Mouse (Mus musculus): Measurements from ENCODE around the gene Smurf1. TPM values are rescaled to one million over a fixed set of nuclear protein-coding genes. Genes with fewer than 3 reads are reported as not detected.

The Smurf1 gene
- 18.4 and 19.7 TPM in 2 replicates for polyA plus RNA-seq (2011; ENCODE audit: insufficient read depth, insufficient read length, low read depth, missing spikeins)

- Histone ChIP-seq H3K9me3 (replicated peaks; ENCODE audit: control insufficient read depth, insufficient read depth, low read length, poor library complexity, severe bottlenecking) (no peaks in the 10 kb centered on the region), H3K4me3 (ENCODE audit: low read depth, low read length) (peak within 1 kb of the TSS; percentile 86), H3K27ac (ENCODE audit: insufficient read depth, low read length) (no peak within 1 kb of the TSS; the same call in 1 of the 2 replicates), H3K36me3 (ENCODE audit: control insufficient read depth, insufficient read depth, low read length, poor library complexity, severe bottlenecking) (no peaks in the 10 kb centered on the region), H3K9ac (ENCODE audit: low read depth, poor library complexity, severe bottlenecking) (peak within 1 kb of the TSS; percentile 94), H3K4me1 (ENCODE audit: control insufficient read depth, insufficient read depth, low read length) (peaks cover 2% of the 10 kb centered on the region), H3K27me3 (ENCODE audit: control insufficient read depth, insufficient read depth, low read length, poor library complexity, severe bottlenecking) (no peaks in the 10 kb centered on the region)
- TF ChIP-seq CTCF (IDR thresholded peaks at IDR 0.05; ENCODE audit: low read depth, low read length) (no peak), POLR2A (IDR thresholded peaks at IDR 0.05; ENCODE audit: insufficient read depth, low read length) (peak; percentile 10), EP300 (IDR thresholded peaks at IDR 0.05; ENCODE audit: insufficient read depth, low read depth, low read length) (0 out of 2 replicates have a peak, but pooled peaks have one; percentile 39)
Observed at GRCm38 (mm10) chr5:144965639-144966351, at the start of gene Smurf1. Smurf1 (minus strand) TSS chr5:144965847.

- Histone ChIP-seq H3K36me3 (ENCODE audit: control insufficient read depth, insufficient read depth, low read length, poor library complexity, severe bottlenecking) (no peaks in the 10 kb centered on the region), H3K9ac (ENCODE audit: low read depth, poor library complexity, severe bottlenecking) (no peak overlapping the region), H3K27me3 (ENCODE audit: control insufficient read depth, insufficient read depth, low read length, poor library complexity, severe bottlenecking) (no peaks in the 10 kb centered on the region), H3K4me1 (ENCODE audit: control insufficient read depth, insufficient read depth, low read length) (no peaks in the 10 kb centered on the region), H3K9me3 (replicated peaks; ENCODE audit: control insufficient read depth, insufficient read depth, low read length, poor library complexity, severe bottlenecking) (no peaks in the 10 kb centered on the region), H3K27ac (ENCODE audit: insufficient read depth, low read length) (no peak overlapping the region), H3K4me3 (ENCODE audit: low read depth, low read length) (no peak overlapping the region)
- TF ChIP-seq EP300 (IDR thresholded peaks at IDR 0.05; ENCODE audit: insufficient read depth, low read depth, low read length) (no peak), CTCF (IDR thresholded peaks at IDR 0.05; ENCODE audit: low read depth, low read length) (no peak), POLR2A (IDR thresholded peaks at IDR 0.05; ENCODE audit: insufficient read depth, low read length) (no peak)
Observed at GRCm38 (mm10) chr5:145014278-145014677, 48.6 kb upstream of the Smurf1 start.

DNA sequence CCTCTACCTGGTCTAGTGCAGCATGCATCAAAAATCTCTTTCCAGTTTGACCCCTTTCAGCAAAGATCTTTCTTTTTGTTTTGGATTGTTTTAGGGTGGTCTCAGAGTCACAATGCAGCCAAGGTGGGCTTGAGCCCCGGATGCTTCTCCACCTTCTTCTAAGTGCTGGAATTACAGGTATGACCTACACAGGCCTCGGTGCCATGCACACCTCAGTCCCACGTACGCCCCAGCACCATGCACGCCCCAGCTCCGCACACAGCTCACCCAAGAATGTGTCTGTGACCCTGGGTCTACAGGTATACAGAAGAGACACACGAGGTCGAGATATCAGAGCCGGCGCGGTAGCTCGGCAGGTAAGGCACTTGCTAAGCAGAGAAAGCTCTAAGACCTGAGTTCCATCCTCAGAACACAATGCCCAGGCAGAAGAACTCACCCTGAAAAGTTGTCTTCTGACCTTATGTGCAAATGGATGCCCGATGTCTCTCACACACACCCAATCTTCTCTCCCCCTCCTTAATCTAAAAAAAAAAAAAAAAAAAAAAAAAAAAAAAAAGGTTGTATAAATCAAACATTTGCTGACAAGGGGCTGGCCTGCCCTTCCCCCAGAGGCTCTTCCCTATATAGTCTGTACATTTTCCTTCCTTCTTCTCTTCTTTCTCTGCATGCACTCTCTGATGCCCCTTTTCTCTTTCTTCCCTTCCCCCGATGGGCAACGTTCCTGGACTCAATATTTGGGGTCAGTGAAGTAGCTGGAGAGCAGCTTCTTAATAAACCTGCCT is 43.4 kb upstream of the Smurf1 start:
- Histone ChIP-seq H3K9me3 (replicated peaks; ENCODE audit: control insufficient read depth, insufficient read depth, low read length, poor library complexity, severe bottlenecking) (no peaks in the 10 kb centered on the region), H3K36me3 (ENCODE audit: control insufficient read depth, insufficient read depth, low read length, poor library complexity, severe bottlenecking) (no peaks in the 10 kb centered on the region), H3K27ac (ENCODE audit: insufficient read depth, low read length) (no peak overlapping the region), H3K4me1 (ENCODE audit: control insufficient read depth, insufficient read depth, low read length) (no peaks in the 10 kb centered on the region), H3K4me3 (ENCODE audit: low read depth, low read length) (no peak overlapping the region), H3K9ac (ENCODE audit: low read depth, poor library complexity, severe bottlenecking) (no peak overlapping the region), H3K27me3 (ENCODE audit: control insufficient read depth, insufficient read depth, low read length, poor library complexity, severe bottlenecking) (no peaks in the 10 kb centered on the region)
- TF ChIP-seq EP300 (IDR thresholded peaks at IDR 0.05; ENCODE audit: insufficient read depth, low read depth, low read length), result no peak
- TF ChIP-seq POLR2A (IDR thresholded peaks at IDR 0.05; ENCODE audit: insufficient read depth, low read length), result no peak
- TF ChIP-seq CTCF (IDR thresholded peaks at IDR 0.05; ENCODE audit: low read depth, low read length), result no peak

GRCm38 (mm10) chr5:145005596-145005995 is 39.9 kb upstream of the Smurf1 start:
- Histone ChIP-seq H3K9ac (ENCODE audit: low read depth, poor library complexity, severe bottlenecking) (no peak overlapping the region), H3K4me3 (ENCODE audit: low read depth, low read length) (no peak overlapping the region), H3K9me3 (replicated peaks; ENCODE audit: control insufficient read depth, insufficient read depth, low read length, poor library complexity, severe bottlenecking) (no peaks in the 10 kb centered on the region), H3K36me3 (ENCODE audit: control insufficient read depth, insufficient read depth, low read length, poor library complexity, severe bottlenecking) (no peaks in the 10 kb centered on the region), H3K27ac (ENCODE audit: insufficient read depth, low read length) (no peak overlapping the region), H3K4me1 (ENCODE audit: control insufficient read depth, insufficient read depth, low read length) (no peaks in the 10 kb centered on the region), H3K27me3 (ENCODE audit: control insufficient read depth, insufficient read depth, low read length, poor library complexity, severe bottlenecking) (no peaks in the 10 kb centered on the region)
- TF ChIP-seq POLR2A (IDR thresholded peaks at IDR 0.05; ENCODE audit: insufficient read depth, low read length), result no peak
- no peak for TF ChIP-seq CTCF (IDR thresholded peaks at IDR 0.05; ENCODE audit: low read depth, low read length)
- TF ChIP-seq EP300 (IDR thresholded peaks at IDR 0.05; ENCODE audit: insufficient read depth, low read depth, low read length), result no peak

GRCm38 (mm10) chr5:145004495-145004894 is 38.8 kb upstream of the Smurf1 start:
- Histone ChIP-seq H3K4me1 (ENCODE audit: control insufficient read depth, insufficient read depth, low read length) (no peaks in the 10 kb centered on the region), H3K9me3 (replicated peaks; ENCODE audit: control insufficient read depth, insufficient read depth, low read length, poor library complexity, severe bottlenecking) (no peaks in the 10 kb centered on the region), H3K36me3 (ENCODE audit: control insufficient read depth, insufficient read depth, low read length, poor library complexity, severe bottlenecking) (no peaks in the 10 kb centered on the region), H3K4me3 (ENCODE audit: low read depth, low read length) (no peak overlapping the region), H3K9ac (ENCODE audit: low read depth, poor library complexity, severe bottlenecking) (no peak overlapping the region), H3K27me3 (ENCODE audit: control insufficient read depth, insufficient read depth, low read length, poor library complexity, severe bottlenecking) (no peaks in the 10 kb centered on the region), H3K27ac (ENCODE audit: insufficient read depth, low read length) (no peak overlapping the region)
- TF ChIP-seq EP300 (IDR thresholded peaks at IDR 0.05; ENCODE audit: insufficient read depth, low read depth, low read length) (no peak), CTCF (IDR thresholded peaks at IDR 0.05; ENCODE audit: low read depth, low read length) (no peak), POLR2A (IDR thresholded peaks at IDR 0.05; ENCODE audit: insufficient read depth, low read length) (no peak)

Data from ES-Bruce4 (cell line).